In the genomic region with DNA sequence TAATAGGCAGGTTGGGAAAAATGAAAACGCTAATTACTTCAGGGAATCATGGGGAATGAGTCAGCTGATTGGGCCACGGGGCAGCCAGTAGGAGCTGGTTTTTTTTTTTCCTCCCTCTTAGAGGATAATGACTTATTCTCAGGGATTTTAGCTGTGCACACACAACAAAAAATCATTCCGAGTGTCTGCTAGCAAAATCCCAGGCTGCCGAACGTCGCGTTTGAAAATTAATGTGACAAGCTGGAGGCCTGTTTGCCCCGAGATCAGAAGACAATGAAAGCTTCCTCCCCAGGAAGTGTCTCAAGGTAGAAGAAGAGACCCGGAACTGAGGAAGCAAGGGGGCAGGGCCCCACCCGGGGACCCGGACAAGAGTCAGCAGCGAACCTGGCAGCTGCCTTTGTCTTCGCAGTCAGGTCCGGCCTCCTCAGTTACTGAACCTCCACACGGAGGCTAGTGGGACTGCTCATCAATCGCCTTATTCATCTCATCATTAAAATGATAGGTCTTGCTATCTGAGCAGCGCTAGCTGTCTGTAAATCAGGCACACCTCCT, we compare ENCODE assay signal across 8 mouse cellular contexts.
DNase-seq lines count a peak whose midpoint lies in the region; ATAC-seq and TF ChIP-seq lines count a peak whose summit lies in the region.

No protein-coding gene starts in this region.

- H3K9me3 ChIP-seq in lung, embryonic 14.5 days (ENCODE audit: low read depth, low read length), result no peaks in the 10 kb centered on the region
- no peaks in the 10 kb centered on the region for H3K9me3 ChIP-seq in forebrain, embryonic 13.5 days (replicated peaks)

- H3K27me3 ChIP-seq in lung, embryonic 14.5 days (ENCODE audit: insufficient read depth, low read length), result no peaks in the 10 kb centered on the region
- no peaks in the 10 kb centered on the region for H3K27me3 ChIP-seq in forebrain, embryonic 13.5 days
- H3K27me3 ChIP-seq in thymus, adult 2 months (ENCODE audit: control insufficient read depth, insufficient read depth, low read length), result no peaks in the 10 kb centered on the region

- peak; percentile 63 for DNase-seq in lung, embryonic 14.5 days
- DNase-seq in lung, adult 18-20 months, result no peak
- DNase-seq in kidney, adult 9 months, result peak; percentile 38
- peak; percentile 71 for DNase-seq in mesoderm, embryonic 11.5 days (ENCODE audit: low read depth, low spot score)
- peak; percentile 72 for DNase-seq in thymus, adult 2 months
- no peak for DNase-seq in urinary bladder, postnatal 10 days (ENCODE audit: low spot score)
- no peak for DNase-seq in testis, postnatal 10 days (ENCODE audit: low spot score)

- H3K36me3 ChIP-seq in lung, embryonic 14.5 days (ENCODE audit: insufficient read depth), result no peaks in the 10 kb centered on the region
- no peaks in the 10 kb centered on the region for H3K36me3 ChIP-seq in forebrain, embryonic 13.5 days (ENCODE audit: poor library complexity, severe bottlenecking)
- no peaks in the 10 kb centered on the region for H3K36me3 ChIP-seq in thymus, adult 2 months (ENCODE audit: control insufficient read depth, insufficient read depth, low read length)

- no peak overlapping the region; the same call in 1 of the 2 replicates for H3K4me3 ChIP-seq in lung, embryonic 14.5 days (ENCODE audit: low read depth, low read length)
- 0 out of 2 replicates have a peak overlapping the region, but pooled peaks have one; percentile 5 for H3K4me3 ChIP-seq in forebrain, embryonic 13.5 days
- H3K4me3 ChIP-seq in thymus, adult 2 months (ENCODE audit: control insufficient read depth, insufficient read depth, low read length), result 0 out of 2 replicates have a peak overlapping the region, but pooled peaks have one; percentile 23

- peak; percentile 48 for ATAC-seq in lung, embryonic 14.5 days (ENCODE audit: insufficient read depth)
- ATAC-seq in forebrain, embryonic 13.5 days, result peak; percentile 59

- peak; percentile 57; the same call in 1 of the 2 replicates for TF ChIP-seq POLR2A in thymus, adult 2 months (IDR thresholded peaks at IDR 0.05; ENCODE audit: control insufficient read depth, extremely low read depth, insufficient read depth, low read length, poor library complexity)

- H3K27ac ChIP-seq in lung, embryonic 14.5 days (ENCODE audit: low read depth), result peak overlapping the region; percentile 73
- peak overlapping the region; percentile 96 for H3K27ac ChIP-seq in forebrain, embryonic 13.5 days
- peak overlapping the region; percentile 31; the same call in 1 of the 2 replicates for H3K27ac ChIP-seq in thymus, adult 2 months (ENCODE audit: control insufficient read depth, insufficient read depth, low read length)

- 12% methylated on average over 17 of the region's 17 CpGs for WGBS in lung, embryonic 14.5 days
- 2% methylated on average over 17 of the region's 17 CpGs for WGBS in forebrain, embryonic 13.5 days
- WGBS in thymus, adult 2 months, result 54% methylated on average over 17 of the region's 17 CpGs

- H3K4me1 ChIP-seq in lung, embryonic 14.5 days (ENCODE audit: insufficient read depth), result peaks cover 13% of the 10 kb centered on the region; the same call in 1 of the 2 replicates
- H3K4me1 ChIP-seq in forebrain, embryonic 13.5 days, result peaks cover 37% of the 10 kb centered on the region
- H3K4me1 ChIP-seq in thymus, adult 2 months (replicated peaks; ENCODE audit: control insufficient read depth, insufficient read depth, low read length), result peaks cover 16% of the 10 kb centered on the region

- H3K4me2 ChIP-seq in lung, embryonic 14.5 days, result peak overlapping the region; percentile 53
- H3K4me2 ChIP-seq in forebrain, embryonic 13.5 days, result peak overlapping the region; percentile 51

- H3K9ac ChIP-seq in lung, embryonic 14.5 days, result no peak overlapping the region; the same call in 1 of the 2 replicates
- H3K9ac ChIP-seq in forebrain, embryonic 13.5 days, result peak overlapping the region; percentile 67

- TF ChIP-seq CTCF in lung, embryonic 14.5 days (IDR thresholded peaks at IDR 0.05; ENCODE audit: low read depth), result no peak
- TF ChIP-seq CTCF in thymus, adult 2 months (IDR thresholded peaks at IDR 0.05; ENCODE audit: borderline replicate concordance, control insufficient read depth, extremely low read depth, insufficient read depth, low read length, poor library complexity), result no peak

Comparison
In these comparisons a context has a peak if more than half of its experiments do, and no peak if none do; other contexts are left out.
1. DNase-seq: peak in lung, embryonic 14.5 days (single experiment), kidney, adult 9 months (single experiment), mesoderm, embryonic 11.5 days (single experiment) and thymus, adult 2 months (single experiment); none in lung, adult 18-20 months (0 of 2), urinary bladder, postnatal 10 days (single experiment) and testis, postnatal 10 days (single experiment).
2. H3K27ac ChIP-seq: peak in every context shown above with its lines; median percentile 96 in forebrain, embryonic 13.5 days; 73 in lung, embryonic 14.5 days; 31 in thymus, adult 2 months.